Mouse (Mus musculus): ENCODE measurements around the gene Otp.

Otp gene

DNA sequence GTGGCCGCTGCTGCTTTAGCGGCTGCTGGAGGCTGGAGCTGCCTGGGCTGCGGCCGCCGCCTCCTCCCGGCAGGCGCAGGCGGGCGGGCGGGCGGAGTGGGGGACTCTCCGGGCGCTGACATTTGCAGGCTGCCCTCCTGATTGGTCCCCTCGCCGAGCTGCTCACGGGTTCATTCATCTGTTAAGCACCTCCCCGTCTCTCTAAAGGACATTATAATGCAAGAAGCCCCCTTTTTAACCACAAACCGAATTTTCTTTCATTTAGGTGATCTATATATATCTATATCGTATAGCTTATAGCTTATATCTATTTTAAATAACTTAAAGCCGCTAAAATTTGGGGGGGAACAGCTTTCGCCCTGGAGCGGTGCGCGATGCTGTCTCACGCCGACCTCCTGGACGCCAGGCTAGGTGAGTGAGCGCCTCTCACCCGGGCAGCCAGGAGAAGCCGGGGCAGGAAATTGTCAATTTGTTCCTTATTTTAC, at the start of gene Otp:
Gene Otp (plus strand): TSS at position 207 of the 485 bp plus-strand sequence.
- no peak for DNase-seq (ENCODE audit: low spot score)

- DNase-seq (ENCODE audit: low spot score) = no peak
These were observed 49.0 kb upstream of the Otp start for GRCm38 (mm10) chr13:94826389-94826788.

DNA sequence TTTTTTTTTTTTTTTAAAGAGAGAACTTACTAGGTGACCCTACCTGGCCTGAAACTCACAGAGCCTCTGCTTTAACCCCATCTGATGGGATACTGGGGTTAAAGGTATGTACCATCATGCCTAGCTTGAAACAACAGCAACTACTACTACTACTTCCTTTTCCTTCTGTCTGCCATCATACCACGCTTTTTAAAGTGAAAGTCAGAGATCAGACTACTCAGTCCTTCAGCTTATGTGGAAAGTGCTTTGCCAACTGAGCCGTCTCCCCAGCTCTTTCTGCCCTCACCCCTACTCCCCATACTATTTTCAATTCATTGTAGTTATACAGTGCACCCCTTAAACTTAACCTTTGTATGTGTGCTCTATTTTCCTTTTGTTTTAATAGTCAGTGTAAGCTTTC, 48.4 kb upstream of the Otp start:
- no peak for DNase-seq (ENCODE audit: low spot score)

- DNase-seq (ENCODE audit: low spot score) = no peak
These were observed 47.6 kb upstream of the Otp start for GRCm38 (mm10) chr13:94827847-94828246.

DNA sequence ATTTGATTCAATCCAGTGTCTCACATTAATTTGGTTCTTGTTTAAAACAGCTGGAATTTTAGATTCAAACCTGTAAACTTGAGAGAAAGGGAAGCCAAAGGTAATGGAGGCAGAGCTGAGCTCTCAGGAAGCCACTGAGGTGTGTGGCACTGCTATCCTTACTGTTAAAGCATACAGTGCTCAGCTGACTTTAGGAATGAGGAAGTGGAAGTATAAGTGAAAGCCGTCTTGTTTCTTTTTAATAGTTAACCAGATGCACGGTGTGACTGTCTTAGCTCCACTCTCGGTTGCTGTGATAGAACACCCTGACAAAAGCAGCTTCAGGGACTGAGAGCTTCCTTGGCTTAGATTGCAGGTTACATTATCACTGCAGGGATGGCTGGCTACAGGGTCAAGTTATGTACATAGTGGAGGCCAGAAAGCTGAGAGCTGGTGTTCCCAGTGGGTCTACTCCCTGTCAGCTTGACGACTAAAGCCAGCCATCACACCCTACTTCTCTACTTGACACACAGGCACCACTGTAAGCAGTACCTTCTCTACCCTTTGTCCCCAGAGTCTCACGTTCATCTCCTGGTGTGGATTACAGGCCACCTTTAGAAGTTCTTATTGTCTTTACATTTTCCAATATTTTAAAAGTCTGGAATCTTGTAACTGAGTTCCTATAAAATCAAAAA, 37.2 kb upstream of the Otp start:
- no peak for DNase-seq (ENCODE audit: low spot score)

DNA sequence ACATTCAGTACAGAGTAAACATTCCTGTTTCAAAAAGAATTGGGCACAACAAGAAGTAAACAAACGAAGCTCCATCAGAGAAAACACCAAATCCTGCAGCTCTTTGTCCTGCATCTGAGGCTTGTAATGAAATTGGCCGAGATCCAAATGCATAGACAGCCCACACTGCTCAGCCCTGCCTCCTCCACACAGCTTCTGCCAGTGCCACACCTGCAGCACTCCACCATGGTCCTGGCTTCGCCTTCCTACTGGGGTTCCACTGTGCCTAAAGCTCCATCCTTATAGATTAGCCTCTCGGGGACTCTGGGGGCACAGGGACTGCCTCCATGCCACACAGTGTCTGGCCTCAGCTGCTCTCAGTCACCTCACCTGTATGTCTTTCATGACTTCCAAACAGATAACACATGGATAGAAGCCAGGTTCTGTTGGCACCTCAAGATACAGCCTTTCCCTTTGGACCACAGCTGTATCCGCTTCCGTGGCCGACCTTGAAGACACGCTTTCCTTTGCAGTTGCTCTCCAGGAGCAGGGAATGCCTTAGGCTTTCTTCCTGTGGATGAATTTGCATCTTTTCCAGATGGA, 36.6 kb upstream of the Otp start:
- DNase-seq (ENCODE audit: low spot score) = peak; percentile 5

DNA sequence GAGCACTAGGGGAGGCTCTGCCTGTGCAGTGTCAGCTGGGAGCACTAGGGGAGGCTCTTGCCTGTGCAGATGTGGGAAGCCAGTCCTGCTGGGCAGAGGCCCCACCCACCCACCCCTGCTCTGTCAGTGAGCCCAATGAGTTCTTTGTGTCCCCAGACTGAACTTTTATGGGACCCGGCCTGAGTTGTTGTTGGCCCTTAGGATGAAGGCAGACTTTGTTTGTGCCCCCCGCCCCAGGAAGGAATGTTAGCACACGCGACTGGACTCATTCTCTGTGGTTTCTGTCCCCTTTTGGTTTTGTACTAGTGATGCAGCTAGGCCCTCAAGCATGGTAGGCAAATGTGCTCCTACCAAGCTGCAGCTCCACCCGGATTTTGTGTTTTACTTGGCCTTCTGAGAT, 32.2 kb upstream of the Otp start:
- no peak for DNase-seq (ENCODE audit: low spot score)

- DNase-seq (ENCODE audit: low spot score) = no peak
These were observed 27.5 kb upstream of the Otp start for GRCm38 (mm10) chr13:94847870-94848269.

- no peak for DNase-seq (ENCODE audit: low spot score)
These were observed 26.1 kb upstream of the Otp start for GRCm38 (mm10) chr13:94849351-94849750.

DNA sequence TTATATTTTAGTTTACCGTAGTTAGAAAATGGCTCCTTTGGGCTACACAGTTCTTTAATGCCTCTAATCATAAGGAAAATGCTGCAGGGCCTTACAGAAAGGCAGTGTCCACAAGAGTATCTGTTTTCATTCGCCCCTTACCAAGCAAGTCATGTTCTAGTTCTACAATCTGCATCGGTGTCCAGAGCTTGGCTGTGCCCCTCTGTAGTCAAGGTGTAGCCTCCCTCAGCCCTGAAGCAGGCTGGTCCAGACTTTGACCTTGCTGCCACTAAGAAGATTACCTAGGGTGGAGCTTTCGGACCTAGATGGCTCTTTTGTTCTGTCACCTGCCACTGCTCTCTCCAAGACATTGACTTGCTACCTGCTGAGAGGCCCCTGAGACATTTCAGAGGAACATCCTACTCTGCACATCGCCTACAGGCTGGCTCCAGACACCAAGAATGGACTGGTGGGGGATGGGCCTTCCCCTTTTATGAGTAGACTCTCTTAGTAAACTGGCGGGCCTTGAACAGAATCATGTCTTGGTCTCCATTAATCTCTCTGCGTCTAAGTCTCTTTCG, 17.3 kb upstream of the Otp start:
- no peak for DNase-seq (ENCODE audit: low spot score)

DNA sequence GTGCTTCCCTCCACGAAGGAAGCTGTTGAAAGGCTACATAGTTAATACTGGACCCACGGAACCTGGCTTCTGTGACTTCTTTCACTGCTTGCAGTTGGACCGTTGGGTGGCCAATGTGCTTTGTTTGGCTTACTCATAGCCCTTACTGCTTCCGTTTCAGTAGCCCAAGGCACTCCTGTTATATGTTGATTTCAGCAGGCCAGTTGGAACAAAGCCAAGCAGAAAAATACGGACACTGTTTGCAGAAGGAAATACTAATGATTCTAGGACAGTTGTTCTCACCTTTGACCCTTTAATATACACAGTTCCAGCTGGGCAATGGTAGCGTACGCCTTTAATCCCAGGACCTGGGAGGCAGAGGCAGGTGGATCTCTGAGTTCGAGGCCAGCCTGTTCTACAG, 16.1 kb upstream of the Otp start:
- no peak for DNase-seq (ENCODE audit: low spot score)

- no peak for DNase-seq (ENCODE audit: low spot score)
These were observed 12.7 kb upstream of the Otp start for GRCm38 (mm10) chr13:94862491-94863230.

DNA sequence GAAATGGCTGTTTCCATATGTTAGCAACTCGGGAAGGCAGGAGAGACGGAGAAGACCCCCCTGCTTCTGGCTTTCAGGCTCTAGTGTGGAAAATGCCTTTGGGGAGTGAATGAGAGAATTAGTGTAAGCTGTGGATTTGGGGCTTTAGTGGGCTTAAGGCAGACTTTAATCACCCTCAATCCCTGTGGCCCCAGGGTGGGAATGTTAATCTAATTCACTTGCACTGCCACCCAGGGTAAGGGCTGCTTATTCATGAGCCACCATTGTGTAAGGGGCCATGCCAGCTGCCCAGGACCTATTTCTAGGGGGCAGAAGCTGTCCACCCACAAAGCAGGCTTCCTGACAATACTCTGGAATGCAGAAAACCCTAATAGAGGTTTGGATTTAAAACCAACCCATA, 8.5 kb upstream of the Otp start:
- DNase-seq (ENCODE audit: low spot score) = no peak

- DNase-seq (ENCODE audit: low spot score) = no peak
These were observed 7.6 kb upstream of the Otp start for GRCm38 (mm10) chr13:94867772-94868171.

DNA sequence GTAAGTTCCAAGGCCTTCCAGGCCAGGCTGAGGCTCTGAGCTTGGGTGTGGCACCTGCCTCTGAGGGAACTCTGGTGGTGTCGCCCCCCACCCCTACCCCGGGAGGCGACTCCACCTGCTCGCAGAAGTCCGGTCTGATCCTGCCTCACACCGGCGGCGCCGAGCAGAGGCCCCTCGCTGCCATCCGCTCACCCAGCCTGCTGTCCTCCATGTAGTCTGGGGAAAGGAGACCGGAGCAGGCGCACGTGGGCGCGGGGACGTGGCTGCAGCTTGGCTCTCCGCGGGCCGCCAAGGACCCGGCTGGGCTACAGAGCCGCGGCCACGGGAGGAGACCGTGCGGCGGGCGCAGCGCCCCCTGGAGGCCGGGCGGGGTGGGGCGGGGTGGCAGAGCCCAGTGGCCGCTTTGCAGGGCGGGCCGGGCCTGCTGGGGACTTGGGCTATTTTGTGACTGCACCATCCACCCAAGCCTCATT, 6.9 kb upstream of the Otp start:
- DNase-seq (ENCODE audit: low spot score) = no peak

DNA sequence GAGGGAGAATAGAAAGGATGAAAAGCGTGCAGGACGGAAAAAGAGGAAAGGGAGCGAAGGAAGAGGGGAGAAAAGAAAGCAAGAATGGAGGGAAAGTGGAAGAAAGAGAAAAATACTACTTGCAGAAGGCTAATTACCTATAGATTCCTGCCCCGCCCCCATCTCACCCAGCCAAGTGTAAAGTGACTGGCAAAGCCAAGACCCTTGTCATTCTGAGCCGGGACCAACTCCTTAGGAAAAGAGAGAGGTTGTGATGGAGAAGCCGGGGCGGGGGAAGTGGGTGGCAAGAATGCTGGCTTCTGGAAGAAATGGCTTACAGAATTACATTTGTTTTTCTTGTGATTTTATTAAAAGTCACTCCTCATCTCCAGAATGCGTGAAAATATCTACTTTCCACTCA, 5.9 kb upstream of the Otp start:
- DNase-seq (ENCODE audit: low spot score) = no peak

GRCm38 (mm10) chr13:94870071-94870460, 5.3 kb upstream of the Otp start:
- no peak for DNase-seq (ENCODE audit: low spot score)

GRCm38 (mm10) chr13:94870461-94871186, 4.8 kb upstream of the Otp start:
- no peak for DNase-seq (ENCODE audit: low spot score)

DNA sequence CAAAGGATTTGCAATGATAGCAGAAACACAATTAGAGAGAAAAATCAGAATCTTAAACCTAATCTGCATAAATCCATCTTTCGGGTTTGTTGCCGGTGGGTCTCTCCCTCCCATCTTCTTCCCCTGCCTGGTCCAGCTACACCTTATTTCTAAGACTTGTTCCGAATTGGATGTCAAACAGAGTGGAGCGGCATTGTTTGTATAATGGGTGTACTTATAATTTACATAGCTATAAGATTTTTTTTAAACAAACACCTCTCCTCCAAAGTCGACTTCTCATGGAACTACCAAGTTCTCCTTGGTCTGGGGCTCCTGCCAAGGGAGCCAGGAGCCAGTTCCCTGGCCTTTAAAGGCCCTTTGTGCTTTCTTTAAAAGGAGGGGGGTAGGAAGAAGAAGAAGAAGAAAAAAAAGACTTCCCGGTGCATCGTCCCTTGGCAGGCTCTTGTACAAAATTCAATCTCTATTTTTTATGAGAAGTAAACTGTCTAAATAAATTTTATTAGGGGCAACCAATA, 3.5 kb upstream of the Otp start:
- DNase-seq (ENCODE audit: low spot score) = no peak

- no peak for DNase-seq (ENCODE audit: low spot score)
These were observed 3.0 kb upstream of the Otp start for GRCm38 (mm10) chr13:94872439-94872838.

DNA sequence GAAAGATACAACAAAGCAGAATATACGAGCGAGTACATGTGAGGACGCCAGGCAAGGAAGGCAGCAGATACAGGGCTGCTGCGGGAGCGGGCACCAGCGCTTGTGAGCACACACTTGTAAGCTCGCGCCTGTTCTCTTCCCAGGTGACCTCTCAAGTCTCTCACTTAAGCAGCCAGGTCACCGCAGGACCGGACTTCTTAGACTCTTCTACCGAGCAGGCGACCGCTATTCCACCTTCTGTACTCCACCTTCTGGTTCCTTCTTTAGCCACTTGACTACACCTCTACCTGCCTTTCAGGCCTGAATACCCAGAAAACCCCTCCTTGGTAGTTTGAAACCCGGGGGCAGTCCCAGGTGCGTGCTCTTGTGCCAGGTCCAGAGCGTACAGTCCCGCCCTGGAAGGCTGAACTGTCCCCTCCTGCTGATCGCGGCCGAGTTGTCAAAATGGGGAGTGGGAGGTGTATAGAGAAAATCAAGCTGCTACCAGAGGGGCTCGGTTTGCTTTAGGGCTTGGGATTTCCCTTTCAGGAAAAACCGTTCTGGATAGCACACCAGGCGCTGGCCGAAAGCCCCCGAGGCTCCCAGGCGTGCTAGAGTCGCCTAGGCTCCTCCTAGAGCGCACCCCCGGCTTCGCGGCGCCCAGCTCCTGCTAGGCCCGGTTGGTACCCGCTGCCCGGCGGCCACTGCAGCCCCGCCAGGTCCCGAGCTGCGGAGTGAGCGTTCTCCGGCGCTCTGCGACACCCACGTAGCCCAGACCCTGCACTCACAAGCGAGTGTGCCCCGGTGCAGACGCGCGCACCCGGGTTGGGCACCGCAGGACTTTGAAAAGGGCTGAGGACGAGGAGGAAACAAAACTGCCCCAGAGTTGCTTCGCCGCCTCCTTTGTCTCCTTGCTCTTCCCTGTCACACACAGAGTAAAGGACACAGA, 2.0 kb upstream of the Otp start:
- no peak for DNase-seq (ENCODE audit: low spot score)

Data from left cerebral cortex, adult 11 months (tissue).